Mouse (Mus musculus) megakaryocyte, adult 5-6 weeks (primary cell): ENCODE measurements at regions not wholly inside any gene's neighbourhood (a gene's known extent, or its start where the extent isn't known, plus 50 kb on each side); places are given as distances from the start of the nearest gene placed in this dataset.
A peak's percentile ranks its signal among the peaks of the same experiment; 100 is the strongest.

Source experiments
- ATAC-seq: 2 replicates; pipeline ENCODE4 v1.8.0; 2016; ENCODE audit warnings: mild to moderate bottlenecking, inconsistent platforms; ENCODE audit not compliant: poor library complexity, severe bottlenecking

DNA sequence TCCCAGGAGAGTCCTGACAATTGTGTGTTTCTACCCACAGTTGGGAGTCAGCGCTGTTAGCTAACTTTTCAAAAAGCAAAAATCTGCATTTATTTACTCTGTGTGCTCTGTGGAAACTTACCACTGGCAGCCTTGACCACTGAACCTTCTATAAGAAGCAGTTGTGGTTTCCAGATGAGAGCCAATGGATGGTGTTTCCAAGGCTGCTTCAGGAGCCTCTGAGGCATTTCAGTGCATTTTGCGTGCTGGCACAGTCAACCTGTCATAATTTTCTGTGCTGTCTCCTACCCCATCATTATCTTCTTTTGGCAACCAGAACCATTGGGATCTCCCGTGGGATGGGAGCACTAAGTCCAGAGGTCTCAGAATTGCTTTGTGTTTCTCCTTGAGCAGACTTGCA lies 60.3 kb downstream of the 4930544G11Rik start:
- ATAC-seq = no peak

GRCm38 (mm10) chr6:66023531-66023930 lies 71.1 kb downstream of the 4930544G11Rik start:
- no peak for ATAC-seq

GRCm38 (mm10) chr6:66036789-66037188 lies 84.4 kb downstream of the 4930544G11Rik start:
- ATAC-seq = no peak

GRCm38 (mm10) chr6:66051852-66052251 lies 99.4 kb downstream of the 4930544G11Rik start:
- no peak for ATAC-seq

DNA sequence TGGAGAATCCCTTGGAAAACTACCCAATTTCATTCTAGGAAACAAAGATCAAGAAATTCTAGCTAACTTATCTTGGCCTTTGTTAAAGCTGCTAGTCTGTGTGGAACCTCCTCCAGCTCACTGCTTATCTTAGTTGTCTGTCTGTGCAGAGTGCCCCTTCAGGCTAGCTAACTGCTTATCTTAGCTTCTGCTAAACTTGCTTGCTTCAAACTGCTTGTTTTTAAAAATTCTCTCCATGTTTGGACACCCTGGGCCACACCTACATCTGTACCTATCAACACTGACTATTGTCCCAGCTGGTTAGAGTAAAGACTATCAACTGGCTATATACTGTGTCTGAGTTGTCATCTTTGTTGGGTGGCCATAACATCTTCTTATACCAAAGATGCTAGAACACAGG lies 100.0 kb downstream of the 4930544G11Rik start:
- ATAC-seq = peak; percentile 38

DNA sequence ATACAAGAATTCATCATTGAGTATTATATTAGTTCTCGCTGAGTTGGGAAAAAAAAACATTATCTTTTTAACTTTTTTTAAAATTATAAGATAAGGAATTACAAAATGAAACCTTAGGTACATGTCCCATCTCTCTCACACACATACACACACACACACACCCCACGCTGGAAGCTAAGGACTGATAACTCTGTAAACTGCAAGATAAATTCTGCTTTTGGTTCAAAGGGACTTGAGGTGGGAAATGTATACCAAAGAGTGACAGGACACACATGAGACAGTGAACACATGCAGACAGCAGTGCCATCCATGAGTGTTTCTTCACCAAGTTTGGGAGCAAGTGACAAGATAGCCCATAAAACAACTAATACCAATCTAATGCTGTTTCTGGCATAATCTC lies 100.8 kb downstream of the 4930544G11Rik start:
- no peak for ATAC-seq

DNA sequence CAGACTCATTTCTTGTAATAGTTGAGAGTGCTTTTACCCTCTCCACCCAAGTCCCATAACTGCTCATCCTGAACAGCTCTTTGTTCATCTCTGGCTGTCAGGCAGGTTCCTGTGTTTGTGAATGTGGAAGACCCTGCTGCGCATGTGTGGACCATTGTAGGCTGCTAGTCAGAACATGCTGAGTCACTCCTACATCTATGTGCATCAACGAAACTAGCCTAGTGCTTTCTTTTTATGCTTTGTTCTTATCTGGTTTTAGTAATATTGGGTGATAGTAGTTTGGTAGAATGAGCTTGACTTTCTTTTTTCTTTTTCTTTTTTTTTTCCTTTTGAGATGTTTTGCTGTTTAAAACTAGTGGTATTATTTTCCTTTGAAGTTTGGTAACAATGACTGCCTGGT lies 116.5 kb downstream of the 4930544G11Rik start:
- no peak for ATAC-seq

- no peak for ATAC-seq
These were observed 125.0 kb downstream of the 4930544G11Rik start for GRCm38 (mm10) chr6:66077445-66077844.

DNA sequence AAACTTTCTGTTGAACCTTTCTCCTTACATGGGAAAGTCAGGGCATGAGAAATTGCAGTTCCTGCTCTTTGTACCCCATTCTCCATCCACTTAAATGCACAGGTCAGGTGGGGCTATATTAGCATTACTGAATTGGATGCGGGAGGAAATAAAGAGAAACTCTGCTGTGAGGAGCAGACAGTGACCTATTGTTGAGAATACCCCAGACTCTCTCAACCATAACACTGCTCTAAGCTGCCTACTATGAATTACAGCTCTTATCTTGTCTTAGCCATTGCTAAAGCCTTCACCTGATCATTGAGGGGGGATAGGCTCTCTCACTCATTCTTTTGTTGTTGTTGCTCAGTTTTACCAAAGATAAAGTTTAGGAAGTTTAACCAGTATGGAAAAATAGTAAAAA lies 126.4 kb downstream of the 4930544G11Rik start:
- ATAC-seq = no peak

- ATAC-seq = no peak
These were observed 149.2 kb downstream of the 4930544G11Rik start for GRCm38 (mm10) chr6:66101555-66102071.

DNA sequence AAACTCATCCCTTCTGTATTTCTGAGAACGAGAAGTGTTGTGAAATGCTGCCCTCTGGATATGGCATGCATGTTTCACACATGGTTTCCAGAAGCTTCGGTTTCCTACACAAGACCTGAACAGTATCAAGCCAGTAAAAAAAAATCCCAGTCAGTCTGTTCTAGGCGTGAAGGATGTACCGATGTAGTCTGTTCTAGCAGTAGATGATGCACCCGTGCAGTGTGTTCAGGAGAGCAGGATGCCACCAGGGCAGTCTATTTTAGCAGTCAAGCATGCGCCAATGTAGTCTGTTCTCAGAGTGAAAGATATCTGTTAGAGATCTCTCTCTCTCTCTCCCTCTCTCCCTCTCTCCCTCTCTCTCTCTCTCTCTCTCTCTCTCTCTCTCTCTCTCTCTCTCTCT lies 162.0 kb downstream of the 4930544G11Rik start:
- no peak for ATAC-seq

DNA sequence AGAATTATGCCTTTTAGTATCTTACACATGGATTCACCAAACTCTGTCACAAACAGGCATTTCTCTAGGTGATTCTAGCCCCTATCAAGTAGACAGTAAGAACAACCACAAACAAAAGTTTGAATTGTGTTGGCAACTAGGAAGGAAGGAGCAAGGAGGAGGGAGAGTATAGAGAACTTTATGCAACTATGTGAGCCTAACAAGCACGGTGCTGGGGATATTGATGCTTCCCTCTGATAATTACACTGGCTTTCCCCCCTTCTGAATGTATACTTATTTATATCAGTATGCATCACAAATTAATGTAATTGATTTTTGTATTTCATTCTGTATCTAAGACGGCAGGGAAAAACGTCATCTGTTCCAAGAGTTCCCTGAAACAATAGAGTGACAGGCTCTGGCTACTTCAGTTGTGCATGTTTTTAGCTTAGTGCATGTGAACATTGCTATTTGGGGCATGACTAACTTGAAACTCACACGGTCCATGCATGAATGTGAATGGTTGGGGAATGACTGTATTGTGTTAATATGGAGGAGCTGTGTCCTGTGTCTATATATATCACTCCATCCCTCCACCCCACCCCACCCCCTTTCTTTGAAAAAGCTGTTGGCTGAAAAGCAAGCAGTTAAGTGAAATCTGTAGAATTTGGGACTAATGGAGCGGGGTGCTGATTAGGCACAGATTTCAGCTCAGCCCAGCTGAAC lies 169.2 kb downstream of the 4930544G11Rik start:
- no peak for ATAC-seq

- no peak for ATAC-seq
These were observed 171.9 kb downstream of the 4930544G11Rik start for GRCm38 (mm10) chr6:66124292-66124691.

DNA sequence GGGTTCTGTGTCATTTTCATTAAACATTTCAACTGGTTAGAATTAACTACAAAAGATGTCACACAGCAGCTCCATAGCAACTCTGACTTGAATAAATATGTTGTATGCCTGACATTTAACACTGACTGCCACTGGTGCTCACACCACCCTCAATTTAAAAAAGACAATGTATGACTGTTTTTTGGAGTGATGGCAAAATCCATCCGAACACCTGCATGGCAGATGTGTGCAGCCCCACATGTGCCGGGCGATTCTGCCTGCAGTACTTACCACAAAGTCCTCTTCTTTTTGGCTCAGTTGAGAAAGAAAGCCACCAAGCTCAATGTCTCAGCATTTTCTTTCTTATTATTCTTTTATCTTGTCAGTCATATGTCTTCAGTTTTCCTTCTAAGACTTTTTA lies 199.4 kb downstream of the 4930544G11Rik start:
- no peak for ATAC-seq

DNA sequence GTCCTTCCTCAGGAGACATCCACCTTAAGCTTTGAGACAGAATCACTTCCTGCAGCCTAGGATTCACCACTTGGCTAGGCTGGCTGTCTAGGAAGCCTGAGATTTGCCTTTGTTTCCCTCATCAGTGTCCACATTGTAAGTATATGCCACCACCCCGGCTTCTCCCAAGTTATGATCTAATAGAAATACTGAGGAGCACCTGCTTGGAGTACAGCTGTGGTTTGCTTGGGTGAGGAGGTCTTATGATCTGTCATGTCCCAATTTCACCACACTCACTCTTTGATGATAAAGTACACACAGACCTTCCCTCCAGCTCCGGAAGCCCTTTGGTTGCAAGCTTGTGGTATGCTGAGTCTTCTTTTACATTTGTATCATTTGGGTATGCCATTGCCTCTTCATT lies 202.4 kb downstream of the 4930544G11Rik start:
- no peak for ATAC-seq

- ATAC-seq = no peak
These were observed 208.4 kb downstream of the 4930544G11Rik start for GRCm38 (mm10) chr6:66160805-66161204.

- no peak for ATAC-seq
These were observed 216.5 kb downstream of the 4930544G11Rik start for GRCm38 (mm10) chr6:66168913-66169312.

- no peak for ATAC-seq
These were observed 245.6 kb downstream of the 4930544G11Rik start for GRCm38 (mm10) chr6:66197990-66198389.

GRCm38 (mm10) chr6:66200136-66200790 lies 247.9 kb downstream of the 4930544G11Rik start:
- ATAC-seq = peak; percentile 45

DNA sequence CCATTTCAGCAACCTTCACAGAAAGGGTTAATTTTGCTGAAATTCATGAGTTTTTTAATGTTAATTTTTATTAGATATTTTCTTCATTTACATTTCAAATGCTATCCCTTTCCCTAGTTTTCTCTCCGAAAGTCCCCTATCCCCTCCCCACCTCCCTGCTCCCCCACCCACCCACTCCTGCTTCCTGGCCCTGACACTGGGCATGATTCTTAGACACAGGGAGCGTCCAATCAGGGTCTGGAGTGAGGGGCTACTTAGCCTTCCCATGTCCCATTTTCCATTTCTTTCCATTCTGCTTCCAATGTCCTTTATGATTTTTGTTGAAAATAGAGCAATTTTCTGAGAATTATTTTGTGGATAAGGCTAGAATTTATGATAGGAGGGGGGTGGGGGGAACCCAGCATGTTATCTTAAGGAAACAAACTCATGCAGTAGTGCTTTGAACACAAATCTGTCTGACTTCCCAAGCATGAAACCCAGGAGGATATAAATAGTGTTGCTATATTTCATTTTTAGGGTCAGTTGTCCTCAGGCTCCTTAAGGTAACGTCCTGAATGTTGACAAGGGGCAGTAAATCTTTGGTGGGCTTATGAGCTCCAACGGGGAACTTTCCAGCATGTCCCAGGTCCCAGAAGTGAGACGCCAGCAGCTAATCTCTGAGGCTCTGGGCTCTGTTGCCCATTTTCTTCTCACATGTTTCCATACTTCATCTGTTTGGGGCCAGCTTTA lies 254.0 kb downstream of the 4930544G11Rik start:
- ATAC-seq = no peak

DNA sequence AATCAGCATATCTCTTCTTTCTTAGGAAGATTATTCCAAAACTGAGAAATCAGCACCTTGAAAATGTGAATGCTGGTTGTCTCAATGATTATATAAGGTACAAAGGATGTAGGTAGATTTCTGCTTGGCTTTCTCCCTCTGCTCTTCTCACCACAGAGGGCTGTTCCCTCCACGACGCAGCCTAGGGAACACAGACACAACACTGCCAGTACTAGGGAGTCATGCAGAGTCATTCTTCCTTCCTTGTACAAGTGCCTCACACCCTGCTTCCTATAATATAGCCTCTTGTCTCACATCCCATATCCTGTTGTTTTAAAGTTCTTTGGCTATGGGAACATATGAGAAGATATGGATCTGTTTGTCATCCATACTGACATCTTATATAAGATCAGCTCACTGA lies 265.1 kb downstream of the 4930544G11Rik start:
- 0 out of 2 replicates have a peak, but pooled peaks have one; percentile 30 for ATAC-seq
